Comparison of ENCODE assay signal across 23 mouse cellular contexts in genomic region chr6:67241263-67241662, GRCm38 (mm10). TPM values are rescaled to one million over a fixed set of nuclear protein-coding genes. Genes with fewer than 3 reads are reported as not detected.
DNase-seq lines count a peak whose midpoint lies in the region; ATAC-seq and TF ChIP-seq lines count a peak whose summit lies in the region.
"Had no signal": no experiment of that assay in that cellular context is flagged by ENCODE, and none has a peak within 500 bp of the region (broad histone marks: within the 10 kb centered on the region; RNA-seq: fewer than 3 reads in every experiment).

No protein-coding gene starts in this region.

- no peak for DNase-seq in frontal cortex, postnatal 36 days (ENCODE audit: low spot score in 2 of 2)
- peak; percentile 79 for DNase-seq in midbrain, embryonic 11.5 days (ENCODE audit: low spot score, missing footprints)
- DNase-seq in midbrain, embryonic 10.5 days (ENCODE audit: low spot score) = no peak
- DNase-seq in ES-E14 (ENCODE audit: low read depth, low spot score) = no peak
- DNase-seq in thymus, postnatal 25 days = no peak
- DNase-seq in ovary, postnatal 36 days (ENCODE audit: low spot score) = no peak
- DNase-seq: adrenal gland, adult 2 months; adrenal gland, postnatal 10 days; adrenal gland, postnatal 25 days; B cell, adult 2 months; cerebellum, adult 11-12 months; cerebellum, adult 2 months; cerebellum, adult 9-10 months; cerebellum, postnatal 10 days; cerebellum, postnatal 25 days had no signal

- WGBS in midbrain, embryonic 11.5 days = 94% methylated on average over 3 of the region's 3 CpGs
- WGBS in midbrain, embryonic 10.5 days = 90% methylated on average over 3 of the region's 3 CpGs

- in situ Hi-C loops in ES-E14 (cut with MboI; ENCODE audit: low sequenced_read_pairs in 2 of 2, unreplicated experiment in 2 of 2) = no loop called here

- no peaks in the 10 kb centered on the region for H3K4me1 ChIP-seq in midbrain, embryonic 11.5 days (ENCODE audit: control insufficient read depth, insufficient read depth, low read length)
- 0 out of 2 replicates have a peak, but pooled peaks cover 4% of the 10 kb centered on the region for H3K4me1 ChIP-seq in midbrain, embryonic 10.5 days
- H3K4me1 ChIP-seq in ES-E14 (ENCODE audit: control insufficient read depth in 2 of 2, insufficient read depth in 2 of 2, low read length in 2 of 2, poor library complexity in 1 of 2) = peaks cover 9 to 17% of the 10 kb centered on the region in 2 experiments
- H3K4me1 ChIP-seq: embryonic facial prominence, embryonic 12.5 days; forebrain, embryonic 12.5 days had no signal

- no peak overlapping the region for H3K27ac ChIP-seq in midbrain, embryonic 11.5 days (ENCODE audit: low read depth, low read length)
- no peak overlapping the region for H3K27ac ChIP-seq in midbrain, embryonic 10.5 days (replicated peaks)
- no peak overlapping the region for H3K27ac ChIP-seq in ES-E14 (ENCODE audit: insufficient read depth, low read depth, low read length, poor library complexity, severe bottlenecking)
- H3K27ac ChIP-seq: embryonic facial prominence, embryonic 10.5 days; embryonic facial prominence, embryonic 12.5 days; forebrain, embryonic 12.5 days had no signal

- peak; percentile 96 for ATAC-seq in frontal cortex, adult (ENCODE audit: low TSS enrichment)
- no peak for ATAC-seq in midbrain, embryonic 11.5 days (ENCODE audit: low FRiP score)
- ATAC-seq: CD4-positive, CD25-positive, alpha-beta regulatory T cell, adult 4 months; forebrain, embryonic 14.5 days; forebrain, embryonic 16.5 days had no signal

- no peaks in the 10 kb centered on the region for H3K36me3 ChIP-seq in midbrain, embryonic 11.5 days (ENCODE audit: control insufficient read depth, insufficient read depth, low read length)
- no peaks in the 10 kb centered on the region for H3K36me3 ChIP-seq in midbrain, embryonic 10.5 days
- no peaks in the 10 kb centered on the region for H3K36me3 ChIP-seq in ES-E14 (ENCODE audit: control insufficient read depth, insufficient read depth, low read length, poor library complexity, severe bottlenecking)
- H3K36me3 ChIP-seq: embryonic facial prominence, embryonic 10.5 days; embryonic facial prominence, embryonic 12.5 days; forebrain, embryonic 12.5 days had no signal

- H3K27me3 ChIP-seq in midbrain, embryonic 11.5 days (ENCODE audit: control insufficient read depth, insufficient read depth, low read length) = no peaks in the 10 kb centered on the region
- no peaks in the 10 kb centered on the region for H3K27me3 ChIP-seq in midbrain, embryonic 10.5 days (ENCODE audit: low read depth, poor library complexity, severe bottlenecking)
- H3K27me3 ChIP-seq: CH12.LX; embryonic facial prominence, embryonic 12.5 days; forebrain, embryonic 12.5 days had no signal

- no peak overlapping the region for H3K4me3 ChIP-seq in midbrain, embryonic 11.5 days (ENCODE audit: low read depth, low read length)
- H3K4me3 ChIP-seq in midbrain, embryonic 10.5 days = no peak overlapping the region
- H3K4me3 ChIP-seq in ES-E14 (ENCODE audit: insufficient read depth in 1 of 2, low read depth in 1 of 2, low read length in 2 of 2, poor library complexity in 1 of 2, severe bottlenecking in 1 of 2) = no peak overlapping the region
- H3K4me3 ChIP-seq: embryonic facial prominence, embryonic 10.5 days; embryonic facial prominence, embryonic 12.5 days; forebrain, embryonic 12.5 days had no signal

- no peak overlapping the region for H3K9ac ChIP-seq in midbrain, embryonic 11.5 days (ENCODE audit: low read length)
- H3K9ac ChIP-seq in ES-E14 (ENCODE audit: insufficient read depth, low read depth, low read length, poor library complexity, severe bottlenecking) = peak overlapping the region; percentile 1; the same call in 1 of the 2 replicates
- H3K9ac ChIP-seq: embryonic facial prominence, embryonic 12.5 days; forebrain, embryonic 12.5 days had no signal

- no peak overlapping the region for H3K4me2 ChIP-seq in midbrain, embryonic 11.5 days
- H3K4me2 ChIP-seq: embryonic facial prominence, embryonic 12.5 days; forebrain, embryonic 12.5 days had no signal

- H3K9me3 ChIP-seq in midbrain, embryonic 11.5 days (ENCODE audit: control insufficient read depth, low read length) = no peaks in the 10 kb centered on the region
- no peaks in the 10 kb centered on the region for H3K9me3 ChIP-seq in midbrain, embryonic 10.5 days (replicated peaks)
- no peaks in the 10 kb centered on the region for H3K9me3 ChIP-seq in ES-E14 (ENCODE audit: control insufficient read depth, insufficient read depth, low read depth, low read length)
- H3K9me3 ChIP-seq: embryonic facial prominence, embryonic 10.5 days; embryonic facial prominence, embryonic 12.5 days; forebrain, embryonic 12.5 days had no signal

TF ChIP-seq in ES-E14, 5 proteins besides CTCF, POLR2A, EP300 and RAD21:
- no peak for TF ChIP-seq ZNF384 (IDR thresholded peaks at IDR 0.05; ENCODE audit: low read depth, low read length)
- no peak; the same call in 1 of the 2 replicates for TF ChIP-seq ZC3H11A (IDR thresholded peaks at IDR 0.05; ENCODE audit: borderline replicate concordance, low read depth, low read length)
- TF ChIP-seq HCFC1 (IDR thresholded peaks at IDR 0.05; ENCODE audit: borderline replicate concordance, insufficient read depth, low read length) = no peak
- TF ChIP-seq CHD2 (IDR thresholded peaks at IDR 0.05; ENCODE audit: low read depth, low read length) = no peak
- TF ChIP-seq MAFK (IDR thresholded peaks at IDR 0.05; ENCODE audit: insufficient read depth, low read depth, low read length) = no peak
TF ChIP-seq in ES-E14: peak in this region for 0.

RNA-seq across cellular contexts. Expression of gene Serbp1, which starts 3.3 kb away (rescaled TPM):
- polyA plus RNA-seq in midbrain, embryonic 11.5 days (2014; fragmentation: Nextera tagmentation; extraction: Ambion mirVana) = 547 and 588 TPM in 2 replicates
- polyA plus RNA-seq in midbrain, embryonic 10.5 days (2016; fragmentation: Nextera tagmentation; extraction: Ambion mirVana) = 427 and 470 TPM in 2 replicates
- 787 and 1,032 TPM in 2 replicates for total RNA-seq in ES-E14 (2012; rRNA removed)
